Mouse (Mus musculus): Measurements from ENCODE around the gene Ttc41. TPM values are rescaled to one million over a fixed set of nuclear protein-coding genes. Genes with fewer than 3 reads are reported as not detected.

The Ttc41 gene
- polyA plus RNA-seq, 1 experiment from 2014 or later = 0.67 TPM

DNA sequence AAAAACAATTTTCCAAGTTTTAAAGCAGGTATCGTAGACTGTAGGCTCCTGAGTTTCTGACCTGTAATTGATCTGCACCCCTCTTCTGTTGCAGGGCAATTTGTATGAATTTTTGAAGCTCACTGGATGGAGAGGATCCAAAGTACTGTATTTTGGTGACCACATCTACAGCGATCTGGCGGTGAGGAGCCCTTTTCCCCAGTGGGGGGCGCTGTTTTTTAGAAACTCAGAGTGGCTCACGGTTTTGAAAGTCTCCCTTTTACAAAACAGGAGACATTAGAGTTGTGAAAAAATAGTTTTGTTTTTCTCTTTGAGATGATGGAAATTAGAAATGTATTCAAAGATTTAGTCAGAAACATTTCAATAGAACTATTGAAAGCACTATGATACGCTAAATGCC lies 118.5 kb downstream of the Ttc41 start:
- DNase-seq (ENCODE audit: low spot score) (no peak), ATAC-seq (no peak)
- no peaks in the 10 kb centered on the region for H3K9me3 ChIP-seq (ENCODE audit: low read length)
- H3K36me3 ChIP-seq (ENCODE audit: insufficient read depth, low read length) = 0 out of 2 replicates have a peak, but pooled peaks cover 4% of the 10 kb centered on the region
- H3K4me3 ChIP-seq (ENCODE audit: low read depth, low read length) = no peak overlapping the region
- peaks cover 10% of the 10 kb centered on the region; the same call in 1 of the 2 replicates for H3K4me1 ChIP-seq (ENCODE audit: insufficient read depth, low read depth, low read length)
- H3K27me3 ChIP-seq (replicated peaks; ENCODE audit: insufficient read depth, low read length) = no peaks in the 10 kb centered on the region
- H3K9ac ChIP-seq (replicated peaks; ENCODE audit: low read depth) = no peak overlapping the region
- H3K4me2 ChIP-seq (replicated peaks; ENCODE audit: low read depth, low read length) = no peak overlapping the region
- no peak overlapping the region; the same call in 1 of the 2 replicates for H3K27ac ChIP-seq (ENCODE audit: low read length)
- WGBS = 87% methylated on average over 6 of the region's 6 CpGs
- peak; percentile 25 for TF ChIP-seq CTCF (IDR thresholded peaks at IDR 0.05)
- no peak for TF ChIP-seq EP300 (IDR thresholded peaks at IDR 0.05)

DNA sequence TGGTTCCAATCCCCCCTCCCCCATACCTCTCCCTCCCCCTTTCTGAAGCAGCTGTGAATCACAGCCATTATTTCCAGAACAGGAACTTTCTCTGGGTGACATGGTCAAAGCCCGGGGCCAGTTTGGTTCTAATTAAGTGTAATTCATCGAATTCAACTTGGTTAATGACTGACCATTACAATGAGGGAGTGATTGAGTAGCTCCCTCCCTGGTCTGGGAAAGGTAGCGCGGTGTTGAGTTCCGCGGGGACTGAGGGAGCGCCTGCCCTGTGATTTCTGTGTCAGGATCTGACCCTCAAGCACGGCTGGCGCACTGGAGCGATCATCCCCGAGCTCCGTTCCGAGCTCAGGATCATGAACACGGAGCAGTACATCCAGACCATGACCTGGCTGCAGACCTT lies 119.3 kb downstream of the Ttc41 start:
- DNase-seq (ENCODE audit: low spot score) (no peak), ATAC-seq (no peak)
- WGBS = 81% methylated on average over 14 of the region's 14 CpGs
- Histone ChIP-seq H3K36me3 (ENCODE audit: insufficient read depth, low read length) (0 out of 2 replicates have a peak, but pooled peaks cover 4% of the 10 kb centered on the region), H3K4me1 (ENCODE audit: insufficient read depth, low read depth, low read length) (peaks cover 4% of the 10 kb centered on the region; the same call in 1 of the 2 replicates), H3K9ac (replicated peaks; ENCODE audit: low read depth) (no peak overlapping the region), H3K4me3 (ENCODE audit: low read depth, low read length) (no peak overlapping the region), H3K27me3 (replicated peaks; ENCODE audit: insufficient read depth, low read length) (no peaks in the 10 kb centered on the region), H3K9me3 (ENCODE audit: low read length) (no peaks in the 10 kb centered on the region), H3K27ac (ENCODE audit: low read length) (peak overlapping the region; percentile 71), H3K4me2 (replicated peaks; ENCODE audit: low read depth, low read length) (no peak overlapping the region)
- TF ChIP-seq CTCF (IDR thresholded peaks at IDR 0.05) (no peak), EP300 (IDR thresholded peaks at IDR 0.05) (no peak)

DNA sequence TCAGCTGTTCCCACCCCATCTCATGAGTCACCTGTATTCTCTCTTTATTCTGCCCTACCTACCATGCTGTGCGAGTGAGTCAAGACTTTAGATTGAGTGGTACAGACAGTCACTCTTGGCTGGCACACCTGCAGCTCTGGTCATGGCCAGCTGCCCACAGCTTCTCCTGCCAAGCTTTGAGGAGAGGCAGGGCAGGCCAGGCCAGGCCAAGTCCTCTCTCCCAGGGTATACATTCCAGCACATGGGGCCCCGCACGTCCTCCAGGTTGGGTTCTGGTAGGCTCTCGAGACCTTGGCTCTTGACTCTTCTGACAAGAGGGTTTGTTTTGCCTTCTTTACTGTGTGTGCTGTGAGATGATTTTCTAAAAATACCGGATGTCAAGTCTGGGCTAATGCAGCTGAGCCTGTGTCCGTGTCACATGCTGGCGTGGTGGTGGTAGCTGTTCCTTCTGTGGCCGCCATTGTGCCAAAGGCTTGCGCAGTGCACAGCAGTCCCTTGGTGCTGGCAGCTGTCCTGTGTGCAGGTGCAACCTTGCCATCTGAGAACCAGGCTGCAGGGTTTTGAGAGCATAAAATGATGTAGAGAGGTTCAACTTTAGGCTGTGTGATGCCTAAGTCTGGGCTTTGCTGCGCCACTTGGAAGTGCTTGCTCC lies 120.4 kb downstream of the Ttc41 start:
- Histone ChIP-seq H3K36me3 (ENCODE audit: insufficient read depth, low read length) (0 out of 2 replicates have a peak, but pooled peaks cover 2% of the 10 kb centered on the region), H3K27ac (ENCODE audit: low read length) (peak overlapping the region; percentile 71), H3K9ac (replicated peaks; ENCODE audit: low read depth) (no peak overlapping the region), H3K27me3 (replicated peaks; ENCODE audit: insufficient read depth, low read length) (no peaks in the 10 kb centered on the region), H3K4me2 (replicated peaks; ENCODE audit: low read depth, low read length) (no peak overlapping the region), H3K4me3 (ENCODE audit: low read depth, low read length) (no peak overlapping the region), H3K9me3 (ENCODE audit: low read length) (no peaks in the 10 kb centered on the region), H3K4me1 (ENCODE audit: insufficient read depth, low read depth, low read length) (peaks cover 3% of the 10 kb centered on the region; the same call in 1 of the 2 replicates)
- ATAC-seq = peak; percentile 96
- TF ChIP-seq EP300 (IDR thresholded peaks at IDR 0.05) (no peak; the same call in 1 of the 2 replicates), CTCF (IDR thresholded peaks at IDR 0.05) (no peak)
- WGBS = 57% methylated on average over 10 of the region's 10 CpGs
- DNase-seq (ENCODE audit: low spot score) = peak; percentile 94

Small RNA genes lying within 50 kb of the gene (microRNA-seq; reads per million reads assigned to microRNA genes)
- gene Gm25745 = 0.98 reads per million

Other genes starting within 250 kb of the Ttc41 start
- gene Syn3, start 206.9 kb upstream of the Ttc41 start, polyA plus RNA-seq (2015; fragmentation: Nextera tagmentation; extraction: Ambion mirVana) = 0.72 and 0.89 TPM in 2 replicates
- 283 and 342 TPM in 2 replicates for gene Hsp90b1, start 302 bp upstream of the Ttc41 start, polyA plus RNA-seq (2015; fragmentation: Nextera tagmentation; extraction: Ambion mirVana)
- not detected in 2 replicates for gene Gm49358, start 58.2 kb downstream of the Ttc41 start, polyA plus RNA-seq (2015; fragmentation: Nextera tagmentation; extraction: Ambion mirVana)
- gene Nt5dc3, start 73.2 kb downstream of the Ttc41 start, polyA plus RNA-seq (2015; fragmentation: Nextera tagmentation; extraction: Ambion mirVana) = 1.2 and 1.3 TPM in 2 replicates

Data from lung, postnatal 0 days (tissue).